12 mouse cellular contexts compared by ENCODE assay signal in the genomic region with DNA sequence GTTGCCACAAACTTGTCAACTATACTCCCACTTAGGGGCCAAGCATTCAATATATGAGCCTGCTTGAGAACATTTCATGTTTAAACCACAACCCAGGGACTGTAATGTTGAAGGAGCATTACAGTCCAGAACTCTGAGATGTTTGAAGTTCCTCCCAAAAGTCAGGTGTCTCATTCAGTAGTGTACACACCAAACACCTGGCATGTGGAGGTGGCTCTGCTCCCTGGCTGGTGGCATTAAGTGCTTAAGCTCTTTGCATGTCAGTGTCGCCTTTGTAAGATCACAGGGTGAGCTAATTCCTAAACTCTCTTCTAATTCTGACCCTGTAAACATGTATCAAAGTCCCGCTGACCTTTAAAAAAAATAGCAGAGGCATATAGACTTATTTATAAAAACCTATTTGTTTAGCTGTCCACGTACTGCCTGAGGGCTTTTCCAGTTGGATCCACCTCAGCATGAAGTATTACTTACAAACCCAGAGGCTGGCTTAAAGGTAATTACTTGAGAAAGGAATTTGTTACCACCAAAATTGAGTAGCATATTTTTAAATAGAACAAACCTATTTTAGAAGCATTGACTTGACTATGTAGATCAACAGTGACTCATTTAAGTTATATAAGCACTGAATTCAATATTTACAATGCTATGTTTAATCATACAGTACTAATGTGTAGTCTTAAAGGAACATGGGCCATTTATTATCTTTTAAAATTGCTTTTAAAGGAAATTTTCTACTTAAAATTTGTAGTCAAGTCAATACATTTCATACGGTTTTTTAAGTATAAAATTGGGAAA.
"Had no signal": no experiment of that assay in that cellular context is flagged by ENCODE, and none has a peak within 500 bp of the region (broad histone marks: within the 10 kb centered on the region; RNA-seq: fewer than 3 reads in every experiment).

No protein-coding gene starts in this region.

- H3K9ac ChIP-seq: liver, embryonic 13.5 days; midbrain, embryonic 13.5 days had no signal

- H3K36me3 ChIP-seq: liver, embryonic 13.5 days; midbrain, embryonic 13.5 days had no signal

- H3K27ac ChIP-seq: kidney, postnatal 0 days; left cerebral cortex, adult 2 months; liver, embryonic 13.5 days; macrophage; midbrain, embryonic 13.5 days had no signal

- ATAC-seq: intestine, postnatal 0 days; midbrain, embryonic 13.5 days had no signal

- H3K4me2 ChIP-seq: liver, embryonic 13.5 days; midbrain, embryonic 13.5 days had no signal

- H3K4me1 ChIP-seq: liver, embryonic 13.5 days; midbrain, embryonic 13.5 days had no signal

- H3K9me3 ChIP-seq: liver, embryonic 13.5 days; midbrain, embryonic 13.5 days had no signal

- DNase-seq: kidney, adult 2 months; kidney, postnatal 25 days; layer of hippocampus, postnatal 36 days; liver, embryonic 13.5 days; lung, adult 2 months; lung, postnatal 10 days; thymus, postnatal 25 days had no signal

- H3K4me3 ChIP-seq: left cerebral cortex, adult 2 months; liver, embryonic 13.5 days; midbrain, embryonic 13.5 days had no signal

- H3K27me3 ChIP-seq: liver, embryonic 13.5 days; midbrain, embryonic 13.5 days had no signal
